Mouse (Mus musculus): ENCODE results near the gene Fkrp. TPM values are rescaled to one million over a fixed set of nuclear protein-coding genes. Genes with fewer than 3 reads are reported as not detected.

Gene Fkrp
- polyA plus RNA-seq, 1 experiment from 2014 or later = 37.8 TPM

DNA sequence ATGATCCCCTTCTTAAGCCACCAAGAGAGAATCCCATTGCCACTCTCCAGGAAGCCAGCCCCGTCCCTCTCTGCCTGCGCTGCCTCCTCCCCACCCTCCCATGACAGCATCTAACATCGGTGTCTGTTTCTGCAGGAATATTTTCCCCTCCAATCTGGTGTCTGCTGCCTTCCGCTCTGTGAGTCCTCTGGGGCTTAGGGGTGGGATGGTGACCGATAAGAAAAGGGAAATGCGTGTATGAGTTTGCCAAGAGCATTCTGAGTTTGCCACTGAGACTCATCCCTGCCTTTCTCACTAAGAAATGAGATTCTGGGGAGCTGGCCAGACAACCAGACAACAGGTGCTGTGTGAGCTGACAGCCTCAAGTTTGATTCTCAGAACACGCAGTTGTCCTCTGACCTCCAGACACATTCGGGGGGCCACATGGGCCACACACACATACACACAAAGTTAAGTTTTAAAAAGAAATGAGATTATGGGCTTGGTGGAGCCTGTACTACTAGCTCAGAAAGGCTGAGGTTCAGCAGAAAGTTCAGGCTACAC is 30.9 kb downstream of the Fkrp start:
- WGBS = 72% methylated on average over 8 of the region's 8 CpGs
- Histone ChIP-seq H3K4me2 (no peak overlapping the region), H3K9me3 (replicated peaks) (no peaks in the 10 kb centered on the region), H3K27ac (ENCODE audit: poor library complexity, severe bottlenecking) (no peak overlapping the region), H3K27me3 (replicated peaks) (no peaks in the 10 kb centered on the region), H3K4me1 (replicated peaks) (peaks cover 33% of the 10 kb centered on the region), H3K4me3 (no peak overlapping the region), H3K36me3 (peaks cover 30% of the 10 kb centered on the region), H3K9ac (no peak overlapping the region)
- ATAC-seq (ENCODE audit: insufficient number of reproducible peaks, low FRiP score) = no peak

DNA sequence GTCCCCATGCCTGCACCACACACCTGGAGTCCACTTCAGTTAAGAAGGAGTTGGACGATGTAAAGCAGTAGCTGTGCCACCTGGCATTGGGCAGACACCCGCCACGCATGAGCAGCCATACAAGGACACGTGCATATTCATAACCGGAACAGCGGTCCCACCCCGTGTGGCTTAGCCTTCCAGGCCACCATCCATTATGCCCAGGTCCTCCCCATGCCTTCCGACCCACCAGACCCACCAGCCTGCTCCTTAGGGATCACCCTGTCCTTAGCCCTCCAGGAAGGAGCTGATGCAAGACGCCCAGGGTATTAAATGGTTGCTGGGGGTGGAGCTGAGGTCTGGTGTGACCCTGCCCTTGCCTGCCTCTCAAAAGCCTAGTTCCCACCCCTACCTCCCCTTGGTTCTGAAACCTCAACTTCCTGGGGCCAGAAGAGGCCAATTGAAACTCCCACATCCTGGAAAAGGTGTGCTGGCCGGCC is 32.0 kb downstream of the Fkrp start:
- peak overlapping the region; percentile 77 for H3K4me3 ChIP-seq
- H3K27me3 ChIP-seq (replicated peaks) = no peaks in the 10 kb centered on the region
- H3K36me3 ChIP-seq = peaks cover 24% of the 10 kb centered on the region
- ATAC-seq (ENCODE audit: insufficient number of reproducible peaks, low FRiP score) = no peak
- peak overlapping the region; percentile 95 for H3K4me2 ChIP-seq
- H3K9ac ChIP-seq = 0 out of 2 replicates have a peak overlapping the region, but pooled peaks have one; percentile 87
- 73% methylated on average over 10 of the region's 10 CpGs for WGBS
- H3K9me3 ChIP-seq (replicated peaks) = no peaks in the 10 kb centered on the region
- H3K4me1 ChIP-seq (replicated peaks) = peaks cover 41% of the 10 kb centered on the region
- H3K27ac ChIP-seq (ENCODE audit: poor library complexity, severe bottlenecking) = no peak overlapping the region

DNA sequence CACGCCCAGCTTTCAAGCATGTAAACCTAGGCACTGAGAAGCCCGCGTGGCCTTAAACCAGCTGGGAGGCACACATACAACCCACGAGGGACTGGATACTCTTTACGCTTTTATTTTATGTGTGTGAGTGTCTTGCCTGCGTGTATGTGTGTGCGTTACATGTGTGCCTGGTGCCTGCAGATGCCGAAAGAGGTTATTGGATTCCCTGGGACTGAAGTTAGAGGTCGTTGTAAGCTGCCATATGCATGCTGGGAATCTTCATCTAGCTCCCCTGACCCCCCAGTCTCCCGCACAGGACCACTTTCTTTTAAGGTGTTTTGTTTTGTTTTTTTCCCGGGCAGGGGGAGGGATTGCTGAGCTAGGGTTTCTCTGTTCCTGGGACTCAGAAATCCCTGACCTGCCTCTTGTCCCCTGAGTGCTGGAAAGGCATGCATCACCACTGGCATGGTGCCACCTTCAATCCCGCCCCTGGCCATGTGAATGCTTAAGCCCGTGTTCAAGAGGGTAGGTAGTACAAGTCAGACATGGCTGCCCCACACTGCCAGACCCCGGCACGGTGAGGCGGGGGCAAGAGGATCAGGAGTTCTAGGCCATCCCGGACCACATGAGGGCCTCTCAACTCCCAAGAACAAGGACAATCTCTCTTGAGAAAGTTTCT is 32.6 kb downstream of the Fkrp start:
- no peak for ATAC-seq (ENCODE audit: insufficient number of reproducible peaks, low FRiP score)
- Histone ChIP-seq H3K4me1 (replicated peaks) (peaks cover 41% of the 10 kb centered on the region), H3K9me3 (replicated peaks) (no peaks in the 10 kb centered on the region), H3K9ac (peak overlapping the region; percentile 87), H3K36me3 (peaks cover 20% of the 10 kb centered on the region), H3K27me3 (replicated peaks) (no peaks in the 10 kb centered on the region), H3K27ac (ENCODE audit: poor library complexity, severe bottlenecking) (peak overlapping the region; percentile 52), H3K4me2 (peak overlapping the region; percentile 95), H3K4me3 (peak overlapping the region; percentile 77)
- 50% methylated on average over 17 of the region's 17 CpGs for WGBS

DNA sequence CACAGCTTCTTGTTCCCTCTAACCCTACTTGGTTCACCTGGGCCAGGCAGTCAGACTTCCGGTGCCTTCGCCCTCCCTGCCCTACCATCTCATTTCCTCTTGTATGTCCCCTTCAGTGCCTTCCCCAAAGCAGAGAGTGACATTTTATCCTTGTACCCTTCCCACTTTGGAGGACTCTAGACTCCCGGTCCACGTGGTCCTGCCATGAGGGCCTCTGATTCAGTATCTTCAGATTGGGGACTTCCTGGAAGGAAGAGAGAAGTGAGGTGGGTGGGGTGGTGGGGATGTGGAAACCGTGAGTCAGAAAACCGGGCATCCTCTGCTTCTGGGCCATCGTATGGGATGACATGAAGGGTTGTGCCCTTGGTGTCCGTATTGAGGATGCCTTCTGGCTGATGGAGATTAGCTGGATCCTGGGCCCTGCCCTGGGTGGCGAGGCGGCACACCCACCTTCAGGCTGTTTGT is 33.3 kb downstream of the Fkrp start:
- Histone ChIP-seq H3K9me3 (replicated peaks) (no peaks in the 10 kb centered on the region), H3K4me1 (replicated peaks) (peaks cover 41% of the 10 kb centered on the region), H3K27ac (ENCODE audit: poor library complexity, severe bottlenecking) (peak overlapping the region; percentile 52), H3K4me3 (peak overlapping the region; percentile 77), H3K27me3 (replicated peaks) (no peaks in the 10 kb centered on the region), H3K9ac (peak overlapping the region; percentile 87), H3K4me2 (peak overlapping the region; percentile 95), H3K36me3 (peaks cover 16% of the 10 kb centered on the region)
- WGBS = 36% methylated on average over 10 of the region's 10 CpGs
- peak; percentile 70 for ATAC-seq (ENCODE audit: insufficient number of reproducible peaks, low FRiP score)

DNA sequence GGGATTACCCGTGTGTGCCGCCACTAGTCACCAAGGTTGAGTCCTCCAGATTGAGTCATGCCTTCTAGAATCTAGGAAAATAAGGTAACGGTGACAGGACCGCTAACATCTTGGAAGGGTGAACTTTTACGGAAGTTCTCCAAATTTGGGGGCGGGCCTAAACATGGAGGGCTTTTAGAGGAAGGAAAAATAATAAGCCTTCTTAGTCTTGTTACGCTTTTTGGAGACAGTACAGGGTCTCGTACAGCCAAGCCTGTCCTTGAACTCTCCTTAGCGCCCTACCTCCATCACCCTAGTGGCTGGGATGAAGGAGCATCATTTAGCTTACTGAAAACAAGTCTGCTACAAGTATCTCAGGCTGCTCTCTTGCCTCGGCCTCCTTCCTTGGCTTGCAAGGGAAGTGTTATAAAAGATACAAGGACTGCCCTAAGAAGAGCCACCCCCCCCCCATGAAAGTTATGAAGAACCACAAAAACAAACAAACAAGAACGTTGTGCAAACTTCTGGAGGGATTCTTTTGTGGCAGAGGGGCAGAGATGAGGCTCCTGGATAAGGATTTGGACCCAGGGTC is 33.9 kb downstream of the Fkrp start:
- Histone ChIP-seq H3K9me3 (replicated peaks) (no peaks in the 10 kb centered on the region), H3K27ac (ENCODE audit: poor library complexity, severe bottlenecking) (peak overlapping the region; percentile 8; the same call in 1 of the 2 replicates)
- 7% methylated on average over 11 of the region's 11 CpGs for WGBS

DNA sequence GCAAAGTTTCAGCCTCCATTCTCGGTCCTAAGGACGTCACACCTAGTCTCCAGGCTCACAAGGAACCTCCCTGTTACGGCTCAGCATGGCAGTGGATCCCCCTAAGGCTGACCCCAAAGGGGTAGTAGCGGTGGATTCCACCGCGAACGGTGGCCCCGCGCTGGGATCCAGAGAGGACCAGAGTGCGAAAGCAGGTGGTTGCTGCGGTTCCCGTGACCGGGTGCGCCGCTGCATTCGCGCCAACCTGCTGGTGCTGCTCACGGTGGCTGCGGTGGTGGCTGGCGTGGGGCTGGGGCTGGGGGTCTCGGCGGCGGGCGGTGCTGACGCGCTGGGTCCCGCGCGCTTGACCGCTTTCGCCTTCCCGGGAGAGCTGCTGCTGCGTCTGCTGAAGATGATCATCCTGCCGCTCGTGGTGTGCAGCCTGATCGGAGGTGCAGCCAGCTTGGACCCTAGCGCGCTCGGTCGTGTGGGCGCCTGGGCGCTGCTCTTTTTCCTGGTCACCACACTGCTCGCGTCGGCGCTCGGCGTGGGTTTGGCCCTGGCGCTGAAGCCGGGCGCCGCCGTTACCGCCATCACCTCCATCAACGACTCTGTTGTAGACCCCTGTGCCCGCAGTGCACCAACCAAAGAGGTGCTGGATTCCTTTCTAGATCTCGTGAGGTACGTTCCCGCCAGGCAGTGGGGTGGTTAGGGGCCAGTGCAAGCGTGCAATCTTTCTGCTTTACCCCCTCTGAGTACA is 34.5 kb downstream of the Fkrp start:
- Histone ChIP-seq H3K27me3 (replicated peaks) (no peaks in the 10 kb centered on the region), H3K36me3 (peaks cover 8% of the 10 kb centered on the region; the same call in 1 of the 2 replicates), H3K4me3 (peak overlapping the region; percentile 77), H3K9me3 (replicated peaks) (no peaks in the 10 kb centered on the region), H3K9ac (peak overlapping the region; percentile 87), H3K4me2 (peak overlapping the region; percentile 95), H3K27ac (ENCODE audit: poor library complexity, severe bottlenecking) (0 out of 2 replicates have a peak overlapping the region, but pooled peaks have one; percentile 5), H3K4me1 (replicated peaks) (peaks cover 41% of the 10 kb centered on the region)
- peak; percentile 12; the same call in 1 of the 2 replicates for ATAC-seq (ENCODE audit: insufficient number of reproducible peaks, low FRiP score)
- WGBS = under 1% methylated on average over 60 of the region's 60 CpGs

More for the DNA sequence above, 33.9 kb downstream of the Fkrp start:
- H3K9ac ChIP-seq = peak overlapping the region; percentile 87
- ATAC-seq (ENCODE audit: insufficient number of reproducible peaks, low FRiP score) = no peak
- peak overlapping the region; percentile 77 for H3K4me3 ChIP-seq
- H3K27me3 ChIP-seq (replicated peaks) = no peaks in the 10 kb centered on the region
- peaks cover 10% of the 10 kb centered on the region for H3K36me3 ChIP-seq
- H3K4me1 ChIP-seq (replicated peaks) = peaks cover 41% of the 10 kb centered on the region
- H3K4me2 ChIP-seq = peak overlapping the region; percentile 95

DNA sequence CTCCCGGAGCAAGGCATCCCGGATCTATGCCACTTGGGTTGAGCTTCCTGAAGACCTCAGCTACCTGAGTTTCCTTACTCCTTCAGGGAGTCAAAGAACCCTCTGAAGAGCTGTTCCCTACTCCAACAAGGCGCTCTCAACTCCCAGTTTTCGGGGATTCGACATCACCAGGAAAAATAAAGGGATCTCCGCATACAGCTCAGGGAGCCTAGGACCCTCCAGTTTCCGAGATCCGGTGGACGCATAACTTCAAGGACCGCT is 35.0 kb downstream of the Fkrp start:
- Histone ChIP-seq H3K4me2 (peak overlapping the region; percentile 95), H3K27ac (ENCODE audit: poor library complexity, severe bottlenecking) (0 out of 2 replicates have a peak overlapping the region, but pooled peaks have one; percentile 5), H3K36me3 (peaks cover 4% of the 10 kb centered on the region; the same call in 1 of the 2 replicates), H3K4me1 (replicated peaks) (peaks cover 41% of the 10 kb centered on the region), H3K27me3 (replicated peaks) (no peaks in the 10 kb centered on the region), H3K9ac (peak overlapping the region; percentile 87), H3K4me3 (peak overlapping the region; percentile 77), H3K9me3 (replicated peaks) (no peaks in the 10 kb centered on the region)
- ATAC-seq (ENCODE audit: insufficient number of reproducible peaks, low FRiP score) = no peak
- WGBS = under 1% methylated on average over 10 of the region's 10 CpGs

DNA sequence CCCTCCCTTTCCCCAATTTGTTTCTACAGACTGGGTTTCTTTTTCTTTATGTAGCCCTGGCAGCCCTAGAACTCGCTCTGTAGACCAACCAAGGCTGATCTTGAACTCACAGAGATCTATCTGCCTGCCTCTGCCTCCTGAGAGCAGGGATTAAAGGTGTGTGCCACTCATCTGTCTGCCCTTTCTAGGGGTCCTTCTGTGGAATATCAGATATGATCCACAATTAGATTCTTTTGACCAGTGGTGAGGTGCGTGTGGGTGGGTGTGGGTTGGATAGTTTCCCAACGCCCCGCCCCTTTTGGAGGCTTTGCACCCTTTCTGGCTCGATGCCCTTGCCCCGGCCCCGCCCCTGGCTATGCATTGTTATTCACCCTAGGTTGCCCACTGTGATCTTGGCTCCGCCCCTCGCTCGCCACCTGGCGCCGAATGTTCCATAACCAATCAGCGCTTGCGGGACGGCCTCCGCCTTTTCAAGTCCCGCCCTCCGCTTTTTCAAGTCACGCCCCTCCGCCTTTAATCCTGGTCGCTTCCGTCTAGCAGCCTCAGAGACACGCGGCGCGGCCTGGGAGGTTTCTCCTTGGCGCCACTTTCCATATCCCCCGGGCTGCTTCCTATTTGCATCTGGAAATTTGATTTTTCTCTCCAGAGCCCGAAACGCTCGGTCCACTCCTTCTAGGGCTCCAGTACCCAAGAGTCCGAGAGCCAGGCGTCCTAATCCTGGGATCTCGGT is 35.5 kb downstream of the Fkrp start, which contains the start of gene Slc1a5:
Slc1a5 (plus strand) TSS at position 516 of the 730 bp plus-strand sequence.
- Histone ChIP-seq H3K4me1 (replicated peaks) (peaks cover 41% of the 10 kb centered on the region), H3K4me3 (peak within 1 kb of the TSS; percentile 77), H3K9ac (peak within 1 kb of the TSS; percentile 87), H3K4me2 (peak within 1 kb of the TSS; percentile 95), H3K36me3 (no peaks in the 10 kb centered on the region), H3K27me3 (replicated peaks) (no peaks in the 10 kb centered on the region), H3K27ac (ENCODE audit: poor library complexity, severe bottlenecking) (0 out of 2 replicates have a peak within 1 kb of the TSS, but pooled peaks have one; percentile 8), H3K9me3 (replicated peaks) (no peaks in the 10 kb centered on the region)
- ATAC-seq (ENCODE audit: insufficient number of reproducible peaks, low FRiP score) = peak; percentile 83
- WGBS = 3% methylated on average over 34 of the region's 34 CpGs

DNA sequence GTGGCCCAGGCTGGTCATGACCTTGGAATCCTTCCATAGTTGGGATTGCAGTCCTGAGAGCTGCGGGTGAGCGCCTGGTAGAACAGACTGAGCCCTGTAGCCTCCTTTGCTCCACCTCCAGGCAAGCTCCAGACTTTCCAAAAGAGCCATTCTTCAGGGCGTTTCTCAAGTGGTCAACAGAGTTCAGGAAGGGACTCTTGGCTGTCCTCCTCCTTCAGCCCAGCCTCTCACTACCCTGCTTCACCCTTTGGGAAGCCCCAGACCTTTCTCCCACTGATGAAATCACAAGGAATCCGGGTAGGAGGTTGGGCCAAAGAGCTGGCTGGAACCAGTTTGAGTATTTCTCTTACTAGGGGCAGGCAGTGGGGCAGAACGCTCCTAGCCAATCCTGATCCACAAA is 36.5 kb downstream of the Fkrp start:
- Histone ChIP-seq H3K4me2 (no peak overlapping the region), H3K27ac (ENCODE audit: poor library complexity, severe bottlenecking) (0 out of 2 replicates have a peak overlapping the region, but pooled peaks have one; percentile 8), H3K27me3 (replicated peaks) (no peaks in the 10 kb centered on the region), H3K36me3 (no peaks in the 10 kb centered on the region), H3K9ac (no peak overlapping the region), H3K4me3 (no peak overlapping the region), H3K4me1 (replicated peaks) (peaks cover 38% of the 10 kb centered on the region), H3K9me3 (replicated peaks) (no peaks in the 10 kb centered on the region)
- no peak for ATAC-seq (ENCODE audit: insufficient number of reproducible peaks, low FRiP score)
- 54% methylated on average over 5 of the region's 5 CpGs for WGBS

DNA sequence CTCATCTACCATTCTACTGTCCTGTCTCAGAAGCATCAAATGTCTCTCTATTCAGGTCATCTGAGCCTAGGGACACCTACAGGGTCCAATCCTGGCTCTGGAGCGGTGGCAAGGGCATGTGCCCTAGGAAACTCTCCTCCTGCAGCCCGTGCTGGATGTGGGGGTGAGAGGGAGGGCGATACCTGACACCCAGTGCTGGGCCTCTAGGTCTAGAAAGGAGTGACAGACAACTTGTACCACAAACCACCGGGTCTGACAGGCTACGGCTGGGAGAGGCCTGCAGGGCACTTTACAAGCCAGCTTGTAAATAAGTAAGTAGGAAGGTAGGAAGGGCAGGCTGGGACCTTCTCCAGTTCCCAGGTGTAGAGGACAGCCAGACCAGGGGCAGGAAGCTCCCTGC is 40.6 kb downstream of the Fkrp start:
- no peak for ATAC-seq (ENCODE audit: insufficient number of reproducible peaks, low FRiP score)
- Histone ChIP-seq H3K4me1 (replicated peaks) (peaks cover 11% of the 10 kb centered on the region; the same call in 1 of the 2 replicates), H3K27ac (ENCODE audit: poor library complexity, severe bottlenecking) (no peak overlapping the region), H3K9ac (no peak overlapping the region), H3K36me3 (no peaks in the 10 kb centered on the region), H3K4me3 (no peak overlapping the region), H3K4me2 (no peak overlapping the region), H3K9me3 (replicated peaks) (peaks cover 10% of the 10 kb centered on the region), H3K27me3 (replicated peaks) (no peaks in the 10 kb centered on the region)
- WGBS = 48% methylated on average over 5 of the region's 5 CpGs

Measured in heart, embryonic 12.5 days (tissue).